Mouse (Mus musculus): ENCODE data around the gene Gpr88.

Gene Gpr88

DNA sequence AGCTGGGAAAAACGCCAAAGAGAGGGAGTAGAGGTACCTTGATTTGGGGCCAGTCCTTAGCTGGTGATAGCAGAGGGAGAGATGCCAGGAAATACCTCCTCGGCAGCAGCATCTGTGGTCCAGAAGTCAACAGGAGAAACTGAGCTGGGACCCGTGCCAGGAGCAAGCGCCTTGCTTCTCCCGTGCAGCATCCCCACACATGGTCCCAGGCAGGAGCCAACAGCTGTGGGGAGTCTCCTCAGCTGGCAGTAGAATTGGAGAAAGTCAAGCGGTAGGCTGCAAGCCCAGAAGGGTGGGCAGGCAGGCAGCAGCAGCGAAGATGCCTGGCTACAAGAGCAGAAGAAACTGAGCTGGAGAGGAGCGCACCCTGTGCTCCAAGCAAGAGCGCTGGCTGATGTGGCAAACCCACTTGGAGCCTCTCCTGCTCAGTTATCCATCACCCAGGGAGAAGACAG lies at the start of gene Gpr88:
Gpr88 (minus strand) TSS at position 427 of the 455 bp plus-strand sequence.
- DNase-seq (ENCODE audit: low read depth, low spot score): no peak

DNA sequence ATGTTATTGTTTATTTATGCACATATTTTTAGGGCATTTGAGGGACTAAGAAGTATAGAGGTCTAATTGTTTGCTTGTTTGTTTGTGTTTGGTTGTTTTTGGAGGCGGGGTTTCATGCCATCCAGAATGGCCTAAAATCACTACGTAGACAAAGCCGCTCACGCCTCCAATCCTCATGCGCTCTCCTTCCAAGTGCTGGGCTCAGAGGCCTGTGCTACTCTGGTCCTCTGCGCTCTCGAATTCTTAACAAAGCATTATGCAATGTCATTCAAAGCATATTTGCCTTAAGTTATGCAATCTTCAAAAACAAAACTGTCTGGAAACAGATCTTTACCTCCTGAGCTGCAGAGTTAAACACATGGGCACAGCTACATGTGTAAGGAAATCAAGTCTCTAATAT lies 49.3 kb upstream of the Gpr88 start:
- no peak for DNase-seq (ENCODE audit: low read depth, low spot score)

DNA sequence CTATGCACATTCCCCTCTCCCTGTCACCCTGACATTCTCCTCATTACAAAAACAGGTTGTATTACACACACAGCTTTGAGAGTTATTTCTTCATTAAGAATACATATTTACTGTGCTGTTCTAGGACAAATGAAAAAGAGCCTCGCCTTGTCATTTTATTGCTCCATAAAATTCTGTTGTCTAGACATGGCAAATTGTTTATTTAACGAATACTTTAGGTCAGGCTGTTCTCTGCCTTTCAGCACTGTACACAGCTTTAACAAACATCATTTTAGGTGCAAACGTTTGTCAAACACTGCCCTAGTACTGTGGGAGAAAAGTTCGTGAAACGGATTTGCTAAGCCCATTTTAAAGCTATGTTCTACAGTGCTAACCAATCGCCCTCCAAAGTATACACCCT lies 48.5 kb upstream of the Gpr88 start:
- no peak for DNase-seq (ENCODE audit: low read depth, low spot score)

DNA sequence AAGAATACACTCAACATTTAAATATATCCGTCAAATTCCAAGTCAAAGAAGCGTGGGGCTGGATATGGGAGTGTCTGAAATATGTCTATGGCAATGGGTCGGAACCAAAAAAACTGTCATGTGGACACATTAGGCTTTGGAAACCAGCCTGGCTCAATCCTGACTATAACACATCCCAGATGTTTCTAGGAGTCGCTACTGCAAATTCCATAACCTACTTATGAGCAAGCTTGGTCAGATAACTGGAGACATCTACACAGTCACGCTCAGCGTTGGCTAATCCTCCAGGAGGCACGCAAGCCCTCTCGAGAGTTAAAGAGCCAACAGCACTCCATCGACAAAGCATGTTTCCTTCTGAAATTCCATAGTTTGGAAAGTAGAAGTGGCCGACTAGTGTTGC lies 45.4 kb upstream of the Gpr88 start:
- DNase-seq (ENCODE audit: low read depth, low spot score): no peak

DNA sequence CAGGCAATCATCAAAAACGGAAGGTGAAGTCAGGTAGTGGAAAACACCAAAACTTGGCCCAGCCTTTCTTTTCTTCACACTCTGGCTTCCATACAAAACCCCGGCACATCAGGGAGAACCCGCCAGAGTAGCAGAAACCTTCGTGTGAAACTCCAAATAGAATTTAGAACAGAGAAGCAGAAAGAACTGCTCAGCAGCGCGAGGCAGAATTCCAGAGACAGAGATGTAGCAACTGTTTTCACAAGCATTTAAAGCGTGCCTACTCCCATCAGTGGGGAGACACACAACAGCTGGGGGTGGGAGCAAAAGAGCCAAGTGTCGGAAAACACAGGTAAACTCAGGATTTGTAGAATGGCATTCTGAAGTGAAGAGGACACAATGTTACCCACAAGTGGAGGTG lies 44.7 kb upstream of the Gpr88 start:
- no peak for DNase-seq (ENCODE audit: low read depth, low spot score)

DNA sequence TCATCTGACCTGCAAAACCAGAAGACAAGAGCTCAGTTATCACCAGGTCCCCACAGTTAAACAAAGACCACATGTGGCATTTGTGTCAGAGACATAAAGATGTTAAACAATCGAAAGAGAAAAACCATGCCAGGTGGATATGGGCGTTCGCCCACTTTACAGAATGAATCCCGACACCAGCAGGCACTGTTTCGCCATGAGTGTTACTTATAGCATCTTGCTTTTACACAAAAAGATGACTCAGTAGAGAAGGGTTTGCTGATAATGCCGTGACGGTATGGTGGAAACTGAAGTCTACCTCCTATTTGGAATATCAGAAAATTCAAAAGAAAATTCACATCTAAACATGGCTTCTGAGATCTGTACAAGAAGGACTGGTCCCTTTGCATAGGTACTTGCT lies 43.9 kb upstream of the Gpr88 start:
- no peak for DNase-seq (ENCODE audit: low read depth, low spot score)

DNA sequence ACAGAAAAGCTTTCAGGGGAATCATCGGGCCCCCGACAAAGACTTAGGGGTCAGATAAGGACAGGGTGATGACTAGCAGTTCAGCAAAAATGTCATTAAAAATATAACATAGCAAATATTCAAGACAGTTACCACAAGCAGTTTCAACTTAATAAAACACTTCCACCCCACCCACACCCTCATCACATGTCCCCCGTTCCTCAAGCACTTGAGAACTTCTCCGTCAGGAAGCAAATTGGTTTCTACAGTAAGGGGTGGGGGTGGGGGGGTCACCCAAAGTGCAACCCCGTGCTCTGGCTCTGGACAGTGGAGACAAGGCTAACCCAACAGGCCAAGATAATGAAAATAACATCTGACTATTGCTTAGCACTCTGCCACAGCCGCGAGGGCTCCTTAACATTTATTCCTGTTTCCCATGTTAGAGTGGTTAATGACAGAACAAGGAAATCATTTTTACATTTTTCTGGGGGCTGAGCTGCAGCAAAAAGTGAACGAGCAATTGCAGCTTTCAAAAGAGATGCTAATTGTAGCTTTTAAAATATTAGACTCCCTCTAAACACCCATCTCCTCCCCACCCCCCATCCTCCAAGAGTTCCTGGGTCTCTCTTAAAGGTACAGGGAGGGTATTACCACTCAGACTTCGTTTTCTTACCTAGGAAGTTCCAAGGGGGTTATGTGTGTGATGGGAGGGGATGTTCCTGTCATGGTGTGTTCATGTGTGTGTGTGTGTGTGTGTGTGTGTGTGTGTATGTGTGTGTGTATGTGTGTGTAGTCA lies 36.9 kb upstream of the Gpr88 start:
- no peak for DNase-seq (ENCODE audit: low read depth, low spot score)

DNA sequence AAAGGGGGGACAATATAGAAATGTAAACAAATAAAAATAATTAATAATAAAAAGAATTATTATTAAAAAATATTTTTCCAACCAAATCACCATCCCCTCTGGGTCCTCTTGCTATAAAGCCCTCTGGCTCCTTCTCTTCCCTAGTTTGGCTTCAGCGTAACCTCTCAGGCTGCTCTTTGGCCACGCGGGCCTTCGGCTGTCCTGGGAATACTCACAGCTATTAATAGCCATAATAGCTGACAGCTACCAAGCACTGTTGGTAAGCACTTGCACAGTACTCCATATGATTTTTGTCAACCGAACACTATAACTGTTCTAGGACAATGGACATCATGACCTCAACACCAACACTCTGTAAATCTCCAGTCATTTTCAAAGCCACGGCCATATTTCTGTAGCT lies 35.5 kb upstream of the Gpr88 start:
- no peak for DNase-seq (ENCODE audit: low read depth, low spot score)

DNA sequence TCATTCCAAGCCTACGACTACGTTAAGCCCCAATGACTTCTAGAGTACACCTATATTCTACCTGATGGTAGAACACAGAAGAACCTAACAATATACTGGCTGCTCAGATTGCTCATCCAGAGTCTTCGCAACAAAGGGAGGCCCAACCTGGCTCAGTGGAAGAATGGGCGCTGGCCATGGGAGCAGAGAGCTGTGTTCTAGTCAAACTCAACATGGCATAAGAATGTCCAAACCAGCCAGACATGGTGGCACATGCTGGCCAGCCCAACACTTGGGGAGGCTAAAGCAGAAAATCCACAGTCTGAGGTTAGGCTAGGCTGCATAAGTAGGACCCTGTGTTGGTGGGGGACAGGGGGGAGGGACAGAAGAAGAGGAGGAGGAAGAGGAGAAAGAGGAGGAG lies 31.4 kb upstream of the Gpr88 start:
- DNase-seq (ENCODE audit: low read depth, low spot score): no peak

DNA sequence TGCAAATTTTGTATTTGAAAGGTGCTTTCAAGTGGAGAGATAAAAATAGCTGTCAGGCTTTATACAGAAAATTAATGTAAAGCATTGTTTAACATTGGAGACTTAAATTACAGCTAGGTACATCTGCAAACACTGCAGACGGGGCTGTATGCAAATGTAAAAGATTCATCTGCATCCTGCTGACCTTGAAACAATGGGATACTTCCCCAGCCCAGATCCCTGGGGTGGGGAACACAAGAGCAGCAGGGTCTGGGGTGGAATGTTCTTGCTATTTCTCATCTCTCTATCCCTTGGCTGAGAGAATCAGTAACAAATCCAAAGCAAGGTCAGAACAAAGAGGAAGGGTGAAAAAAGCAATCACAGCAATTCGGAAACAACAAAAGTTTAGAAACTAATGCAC lies 30.7 kb upstream of the Gpr88 start:
- no peak for DNase-seq (ENCODE audit: low read depth, low spot score)

DNA sequence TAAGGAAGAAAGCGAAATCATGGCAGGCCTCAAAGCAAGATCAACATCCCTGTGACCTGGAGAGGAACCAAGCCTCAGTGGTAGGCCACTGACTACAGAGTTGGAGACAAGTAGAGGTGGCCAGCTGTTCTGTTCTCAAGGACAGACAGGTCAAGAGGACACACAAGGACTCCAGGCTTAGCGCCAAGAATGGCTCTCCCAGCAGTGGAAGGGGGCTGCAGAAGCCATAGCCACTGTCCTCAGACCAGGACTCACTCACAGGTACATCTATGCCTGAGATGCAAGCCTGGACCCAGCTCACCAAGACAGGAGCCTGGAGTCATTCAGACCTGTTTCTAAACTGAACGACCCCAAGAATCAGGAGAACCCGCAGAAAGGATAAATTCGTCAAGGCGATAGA lies 28.4 kb upstream of the Gpr88 start:
- no peak for DNase-seq (ENCODE audit: low read depth, low spot score)

DNA sequence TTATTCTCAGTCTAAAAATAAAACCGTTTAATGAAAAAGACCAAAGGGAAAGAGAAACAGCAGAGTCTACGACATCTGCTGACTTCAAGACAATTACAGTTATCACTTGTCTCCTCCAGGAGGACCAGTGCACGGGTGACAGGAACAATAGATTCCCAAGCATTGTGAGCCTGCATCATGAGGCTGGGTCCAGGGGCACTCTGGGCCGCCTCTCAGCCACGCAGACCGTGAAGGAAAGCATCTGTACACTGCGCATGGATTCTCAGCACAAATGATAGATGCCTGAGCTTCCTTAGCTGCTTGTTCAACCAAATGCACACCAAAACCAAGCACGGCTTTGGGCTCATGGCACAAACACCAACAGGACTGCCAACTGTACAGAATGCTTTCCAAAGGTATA lies 23.8 kb upstream of the Gpr88 start:
- DNase-seq (ENCODE audit: low read depth, low spot score): no peak

DNA sequence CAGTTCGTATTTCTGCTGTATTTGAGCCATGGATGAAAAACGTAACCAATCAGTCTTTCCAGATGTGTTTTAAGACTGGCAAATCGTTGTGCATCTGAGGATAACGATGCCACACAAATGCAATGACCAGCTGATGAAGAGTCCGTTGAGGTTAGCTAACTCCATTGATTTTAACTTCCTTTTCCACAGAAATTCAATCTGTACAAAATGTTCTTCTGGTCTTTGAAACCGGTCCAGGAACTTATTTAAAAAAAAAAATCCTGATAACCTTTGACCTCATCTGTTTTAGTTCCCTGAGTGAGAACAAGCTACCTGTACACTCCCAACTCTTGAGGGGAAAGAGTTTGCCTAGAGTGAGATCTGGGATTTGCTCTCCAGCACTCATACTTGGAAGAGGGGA lies 18.4 kb upstream of the Gpr88 start:
- DNase-seq (ENCODE audit: low read depth, low spot score): no peak

DNA sequence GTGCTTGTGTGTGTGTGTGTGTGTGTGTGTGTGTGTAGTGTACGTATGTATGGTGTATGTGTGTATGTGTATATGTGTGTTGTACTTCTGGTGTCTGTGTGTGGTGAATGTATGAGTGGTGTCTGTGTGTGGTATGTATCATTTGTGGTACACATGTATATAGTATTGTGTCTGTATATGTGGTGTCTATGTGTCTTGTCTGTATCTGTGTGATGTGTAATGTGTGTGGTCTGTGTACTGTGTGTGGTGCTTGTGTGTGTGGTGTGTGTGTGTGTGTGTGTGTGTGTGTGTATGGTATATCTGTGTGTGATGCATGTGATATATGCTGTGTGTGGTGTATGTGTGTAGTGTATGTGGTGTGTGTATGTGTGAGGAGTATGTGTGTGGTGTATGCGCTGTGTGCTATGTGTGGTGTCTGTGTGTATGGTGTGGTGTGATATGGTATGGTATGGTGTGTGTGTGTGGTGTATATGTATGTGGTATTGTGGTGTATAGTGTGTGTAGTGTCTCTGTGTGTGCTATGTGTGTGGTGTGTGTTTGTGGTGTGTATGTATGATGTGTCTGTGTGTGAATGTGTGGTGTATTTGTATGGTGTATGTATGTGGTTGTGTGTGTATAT lies 13.8 kb upstream of the Gpr88 start:
- no peak for DNase-seq (ENCODE audit: low read depth, low spot score)

DNA sequence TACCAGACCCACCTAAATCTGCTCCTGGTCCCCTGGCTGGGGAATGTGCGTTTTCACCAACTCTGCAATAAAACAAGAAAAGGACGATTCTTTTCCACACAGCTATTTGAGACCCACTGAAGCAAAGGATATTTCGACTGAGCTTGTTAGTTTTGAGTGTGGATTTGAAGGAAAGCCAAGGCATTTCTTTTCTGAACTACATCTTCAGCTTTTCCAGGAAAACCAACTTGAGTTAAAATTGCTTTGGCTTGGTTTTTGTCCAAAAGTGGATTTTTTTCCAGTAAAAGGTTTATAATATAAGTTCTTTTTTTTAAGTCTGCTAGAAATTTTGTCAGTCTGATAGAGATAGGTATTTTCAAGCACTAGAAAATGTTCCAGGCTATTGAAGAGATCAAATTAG lies 13.1 kb upstream of the Gpr88 start:
- DNase-seq (ENCODE audit: low read depth, low spot score): no peak

DNA sequence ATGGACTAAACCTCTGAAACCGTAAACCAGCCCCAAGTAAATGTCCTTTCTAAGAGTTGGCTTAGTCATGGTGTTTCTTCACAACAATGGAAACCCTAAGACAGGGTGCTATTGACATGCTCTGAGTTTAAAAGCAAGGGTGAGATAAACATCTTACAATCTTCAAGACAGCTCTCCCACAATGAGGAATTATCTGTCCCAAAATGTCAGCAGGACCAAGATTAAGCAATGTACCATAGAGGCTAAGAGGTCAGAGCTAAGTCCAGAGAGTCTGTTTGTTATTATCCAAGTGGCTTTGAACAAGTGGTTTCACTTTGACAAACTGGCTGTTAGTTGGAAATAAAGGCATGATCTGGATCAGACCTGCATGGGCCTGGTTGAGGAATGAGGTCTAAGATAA lies 10.7 kb upstream of the Gpr88 start:
- DNase-seq (ENCODE audit: low read depth, low spot score): no peak

DNA sequence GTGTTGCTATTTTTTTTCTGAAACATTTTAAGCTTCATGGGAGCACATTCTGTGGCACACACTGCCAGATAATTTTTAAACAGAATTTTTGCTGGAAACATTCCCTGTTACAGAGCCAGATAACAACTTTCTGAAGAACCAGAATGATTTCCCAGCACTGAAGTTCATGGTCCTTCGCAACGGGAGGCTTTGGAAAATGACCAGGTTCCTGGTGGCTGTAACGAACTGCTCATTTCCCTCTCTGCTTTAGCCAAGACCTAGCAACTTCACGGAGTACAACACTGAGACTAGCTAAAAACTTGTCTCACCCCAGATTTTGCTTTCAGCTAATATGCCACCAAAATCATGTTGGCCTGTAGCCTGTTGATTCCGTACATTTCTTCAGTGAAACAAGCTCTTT lies 9.8 kb upstream of the Gpr88 start:
- DNase-seq (ENCODE audit: low read depth, low spot score): no peak

DNA sequence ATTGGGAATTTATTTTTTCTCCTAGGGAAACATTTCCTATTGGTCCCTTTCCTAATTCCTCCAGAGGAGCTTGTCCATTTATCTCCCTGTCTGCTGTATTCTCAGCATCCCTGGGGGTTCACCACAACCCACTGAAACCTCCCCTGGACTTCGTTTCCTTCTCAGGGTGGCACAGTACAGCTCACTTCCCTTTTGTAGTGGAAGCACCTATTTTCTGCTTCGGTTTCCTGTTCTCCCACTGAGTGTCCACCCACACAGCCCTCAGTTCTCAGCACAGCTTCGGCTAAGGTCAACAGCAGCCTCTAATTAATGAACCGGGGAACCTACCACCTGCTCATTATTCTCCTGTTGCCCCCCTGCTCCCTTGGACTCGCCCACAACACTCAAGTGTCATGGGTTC lies 2.8 kb upstream of the Gpr88 start:
- DNase-seq (ENCODE audit: low read depth, low spot score): no peak

DNA sequence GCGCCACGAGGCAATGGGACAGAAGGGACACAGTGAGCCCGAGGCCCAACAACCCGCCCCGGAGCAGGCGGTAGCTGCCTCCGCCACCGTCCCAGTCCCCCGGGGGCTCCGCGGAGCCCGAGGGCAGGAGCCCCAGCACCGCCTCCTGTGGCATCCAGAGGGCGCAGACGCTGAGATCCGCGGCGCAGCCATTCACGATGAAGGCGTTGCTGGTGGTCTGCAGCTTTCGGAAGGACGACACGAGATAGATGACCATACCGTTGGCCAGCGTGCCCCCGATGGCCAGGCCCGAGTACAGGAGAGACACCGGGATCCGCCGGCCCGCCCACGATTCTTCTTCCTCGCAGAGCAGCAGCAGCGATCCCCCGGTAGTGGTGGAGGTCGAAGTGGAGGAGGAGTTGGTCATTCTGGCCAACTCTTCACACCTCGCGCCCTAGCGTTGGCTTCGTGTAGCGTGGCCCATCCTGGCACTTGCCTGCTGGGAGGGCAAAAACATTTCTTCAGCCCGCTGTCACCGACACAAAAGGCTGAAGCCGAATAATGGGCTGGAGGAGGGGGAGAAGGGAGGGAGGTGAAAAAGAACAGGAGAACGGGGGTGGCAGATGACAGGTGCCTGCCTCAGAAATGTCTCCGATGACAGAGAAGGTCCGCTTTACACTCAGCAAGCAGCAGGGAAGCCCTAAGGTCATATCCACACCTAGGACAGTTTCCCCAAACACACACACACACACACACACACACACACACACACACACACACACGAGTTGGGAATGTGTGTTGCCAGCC lies 855 bp downstream of the Gpr88 start:
- DNase-seq (ENCODE audit: low read depth, low spot score): no peak

DNA sequence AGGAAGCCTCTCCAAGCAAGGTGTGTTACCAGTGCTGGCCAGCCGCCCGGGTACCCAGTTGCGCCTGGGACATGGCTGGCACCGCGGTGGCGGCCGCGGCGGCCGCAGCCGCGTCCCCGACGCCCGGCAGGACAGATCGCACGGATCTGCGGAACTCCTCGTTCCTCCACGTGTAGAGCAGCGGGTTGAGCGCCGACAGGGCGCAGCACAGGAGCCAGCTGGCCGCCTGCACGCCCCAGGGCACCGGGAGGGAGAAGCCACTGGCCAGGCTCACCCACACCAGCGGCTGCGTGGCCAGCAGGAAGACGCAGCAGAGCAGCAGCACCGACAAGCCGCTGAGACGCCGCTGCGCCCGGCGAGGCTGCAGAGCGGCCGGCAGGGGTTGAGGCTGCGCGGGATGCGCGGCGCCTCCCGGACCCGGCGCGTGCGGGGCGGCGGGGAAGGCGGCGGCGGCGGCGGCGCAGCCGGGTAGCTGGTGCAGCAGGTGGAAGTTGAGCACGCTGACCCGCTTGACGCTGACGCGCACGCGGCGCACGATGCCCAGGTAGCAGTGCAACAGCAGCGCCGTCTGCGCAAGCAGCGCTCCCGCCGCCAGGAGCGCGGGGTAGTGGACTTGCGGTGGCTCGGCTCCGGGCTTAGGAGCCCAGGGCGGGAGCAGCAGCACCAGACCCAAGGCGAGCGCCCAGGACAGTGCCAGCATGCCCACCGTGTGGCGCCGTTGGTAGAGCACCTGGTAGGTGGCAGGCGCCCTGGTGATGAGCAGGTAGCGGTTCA lies 1.6 kb downstream of the Gpr88 start:
- DNase-seq (ENCODE audit: low read depth, low spot score): no peak

DNA sequence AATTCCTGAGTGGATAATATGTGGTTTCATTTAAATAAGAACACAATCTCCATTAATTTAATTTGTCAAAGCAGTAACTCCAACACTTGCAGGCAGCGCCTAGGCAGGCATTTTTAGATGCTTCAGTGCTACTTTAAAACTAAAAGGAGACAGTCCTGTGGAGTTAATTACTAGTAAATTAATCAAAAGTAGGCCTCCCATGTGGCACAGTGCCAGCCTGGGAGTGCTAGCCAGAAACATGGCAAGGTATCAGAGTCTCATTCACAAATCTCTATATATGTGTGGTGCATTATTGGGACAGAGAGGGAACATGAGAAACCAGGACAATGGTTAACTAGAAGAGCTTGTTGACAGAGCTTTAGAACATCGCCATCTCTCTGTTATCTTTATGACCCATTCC lies 4.3 kb downstream of the Gpr88 start:
- DNase-seq (ENCODE audit: low read depth, low spot score): no peak

DNA sequence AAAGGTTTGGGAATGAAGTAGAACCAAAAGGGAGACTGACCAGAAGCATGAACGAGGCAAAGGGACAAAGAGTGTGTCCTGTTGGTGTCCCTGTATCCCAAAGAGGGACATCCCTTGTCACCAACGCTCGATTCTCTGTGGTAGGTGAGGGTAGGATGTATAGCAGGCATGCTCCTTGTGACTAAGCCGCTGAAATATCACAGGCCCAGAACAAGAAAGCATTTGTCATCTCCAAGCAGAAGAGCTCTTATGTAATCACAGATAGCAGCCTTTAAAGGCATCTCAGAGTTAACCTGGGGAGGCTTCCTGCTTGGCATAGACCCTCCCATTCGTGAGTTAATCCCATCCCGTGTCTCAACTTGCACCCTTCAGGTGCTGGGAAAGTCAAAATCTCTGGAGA lies 8.8 kb downstream of the Gpr88 start:
- DNase-seq (ENCODE audit: low read depth, low spot score): no peak

All from CD4-positive, CD25-positive, alpha-beta regulatory T cell, adult 2 months (primary cell).